Mouse (Mus musculus) cortical plate, adult 2 months (tissue): ENCODE data around the gene Klhdc1.

Experiments used
- CTCF ChIP-seq: fragments of 200-500 bp; IDR thresholded peaks from 2 replicates; pipeline ENCODE4 v1.5.1; 2011; ENCODE audit warnings: mild to moderate bottlenecking, control low read depth, low read length; ENCODE audit not compliant: insufficient read depth; ENCODE audit errors: extremely low read depth
- POLR2A ChIP-seq: fragments of 200-500 bp; IDR thresholded peaks from 2 replicates; pipeline ENCODE4 v1.6.1; 2011; ENCODE audit warnings: mild to moderate bottlenecking, low read length, control low read depth; ENCODE audit not compliant: insufficient read depth; ENCODE audit errors: extremely low read depth

- TF ChIP-seq CTCF (no peak), POLR2A (peak; percentile 84; the same call in 1 of the 2 replicates)
These were observed 55.8 kb downstream of the Klhdc1 start, which contains the start of gene Klhdc2 for GRCm38 (mm10) chr12:69296511-69297410.
